Mouse (Mus musculus) brain, adult 10 weeks (tissue): Measurements from ENCODE around the gene Cd200. TPM values are rescaled to one million over a fixed set of nuclear protein-coding genes. Genes with fewer than 3 reads are reported as not detected.

Experiments
- polyA plus RNA-seq: library from polyadenylated mRNA; stranded (reverse); fragments of 350-450 nt; fragmentation: Illumina TruSeq; extraction: RNeasy Lipid Tissue Mini Kit (QIAGEN cat#74804); gene quantifications from one replicate; pipeline ENCODE4 v1.2.3, GENCODE M21; 2015; ENCODE audit warnings: low read depth, low replicate concordance

Cd200 gene
- 146 TPM for polyA plus RNA-seq

GRCm38 (mm10) chr16:45408425-45409063, at the start of gene Cd200:
Cd200 (minus strand) TSS chr16:45409053.

Other genes starting within 250 kb of the Cd200 start
- gene Btla, start 184.7 kb downstream of the Cd200 start, polyA plus RNA-seq, result 1.1 TPM
- 0.16 TPM for gene Gm609, start 83.9 kb upstream of the Cd200 start, polyA plus RNA-seq
- not detected for gene Gm17783, start 123.0 kb upstream of the Cd200 start, polyA plus RNA-seq
- not detected for gene Slc9c1, start 126.3 kb upstream of the Cd200 start, polyA plus RNA-seq
- not detected for gene Gcsam, start 201.3 kb upstream of the Cd200 start, polyA plus RNA-seq
- 0.48 TPM for gene BC016579, start 245.0 kb upstream of the Cd200 start, polyA plus RNA-seq